Mouse (Mus musculus) forebrain, embryonic 16.5 days (tissue): Measurements from ENCODE around the gene Arih2. TPM values are rescaled to one million over a fixed set of nuclear protein-coding genes. Genes with fewer than 3 reads are reported as not detected.
"Not testable (repeated sequence)": the region's sequence is repeated elsewhere in the genome, so short reads cannot be mapped to it uniquely, and the experiment has no call there.

ENCODE experiments used
- ATAC-seq: fragments of 200-750 bp; cut with Nextera tagmentation; 2 replicates; pipeline ENCODE4 v1.8.0; 2017; ENCODE audit warnings: mild to moderate bottlenecking, moderate library complexity
- H3K27ac ChIP-seq: fragments of 300-500 bp; sonication (generic); 2 replicates; pipeline ENCODE4 v1.5.1; 2014; ENCODE audit warnings: low read length, control low read depth
- H3K27me3 ChIP-seq: fragments of 300-500 bp; sonication (generic); replicated peaks from 2 replicates; pipeline ENCODE4 v1.6.1; 2014; ENCODE audit warnings: low read length; ENCODE audit not compliant: control insufficient read depth, insufficient read depth
- H3K36me3 ChIP-seq: fragments of 300-500 bp; sonication (generic); 2 replicates; pipeline ENCODE4 v1.6.1; 2014; ENCODE audit not compliant: control insufficient read depth, insufficient read depth
- H3K4me1 ChIP-seq: fragments of 300-500 bp; sonication (generic); replicated peaks from 2 replicates; pipeline ENCODE4 v1.6.1; 2014; ENCODE audit warnings: low read length; ENCODE audit not compliant: control insufficient read depth, insufficient read depth
- H3K4me2 ChIP-seq: fragments of 300-500 bp; sonication (generic); 2 replicates; pipeline ENCODE4 v1.6.1; 2014; ENCODE audit warnings: mild to moderate bottlenecking, low read length, control low read depth
- H3K4me3 ChIP-seq: fragments of 300-500 bp; sonication (generic); replicated peaks from 2 replicates; pipeline ENCODE4 v1.5.1; 2014; ENCODE audit warnings: mild to moderate bottlenecking, low read length, control low read depth
- H3K9ac ChIP-seq: fragments of 300-500 bp; sonication (generic); replicated peaks from 2 replicates; pipeline ENCODE4 v1.6.1; 2014; ENCODE audit warnings: low read depth, low read length, control low read depth
- H3K9me3 ChIP-seq: fragments of 300-500 bp; sonication (generic); 2 replicates; pipeline ENCODE4 v1.6.1; 2016; ENCODE audit warnings: low read length; ENCODE audit not compliant: control insufficient read depth
- WGBS: fragments of 180-500 bp; shearing (Covaris S2); extraction: QIAGEN DNeasy Blood & Tissue Kit; methylation state at CpG from one replicate; pipeline ENCODE4 v1.1.7; 2014; 5-methylcytosine and 5-hydroxymethylcytosine counted together
- polyA plus RNA-seq: library from polyadenylated mRNA; unstranded; fragments of >200 nt; fragmentation: Nextera tagmentation; extraction: Ambion mirVana; gene quantifications from 2 replicates; pipeline ENCODE4 v1.2.1, GENCODE M21; 2015

The Arih2 gene
- polyA plus RNA-seq, 1 experiment from 2014 or later = 61.8 TPM

- not testable (repeated sequence) for H3K4me1 ChIP-seq, H3K27ac ChIP-seq, H3K36me3 ChIP-seq, H3K4me2 ChIP-seq, H3K4me3 ChIP-seq, H3K9me3 ChIP-seq, ATAC-seq, H3K9ac ChIP-seq, H3K27me3 ChIP-seq
- 82% methylated on average over 7 of the region's 7 CpGs for WGBS
Observed at GRCm38 (mm10) chr9:108655865-108656264, 6.7 kb upstream of the Arih2 start.

GRCm38 (mm10) chr9:108654566-108655464 lies 5.6 kb upstream of the Arih2 start:
- no peaks in the 10 kb centered on the region for H3K9me3 ChIP-seq
- no peak overlapping the region for H3K4me2 ChIP-seq
- H3K4me3 ChIP-seq = no peak overlapping the region
- WGBS = 73% methylated on average over 10 of the region's 10 CpGs
- H3K4me1 ChIP-seq = peaks cover 4% of the 10 kb centered on the region
- H3K27ac ChIP-seq = no peak overlapping the region
- no peak for ATAC-seq
- no peaks in the 10 kb centered on the region for H3K36me3 ChIP-seq
- H3K9ac ChIP-seq = no peak overlapping the region
- H3K27me3 ChIP-seq = no peaks in the 10 kb centered on the region

- Histone ChIP-seq H3K27me3 (no peaks in the 10 kb centered on the region), H3K9ac (peak overlapping the region; percentile 84), H3K36me3 (no peaks in the 10 kb centered on the region), H3K9me3 (no peaks in the 10 kb centered on the region), H3K27ac (peak overlapping the region; percentile 89), H3K4me3 (peak overlapping the region; percentile 99), H3K4me1 (peaks cover 17% of the 10 kb centered on the region), H3K4me2 (peak overlapping the region; percentile 82)
- 30% methylated on average over 29 of the region's 29 CpGs for WGBS
- no peak; the same call in 1 of the 2 replicates for ATAC-seq
Observed at GRCm38 (mm10) chr9:108649561-108650440, 615 bp upstream of the Arih2 start.

- peak overlapping the region; percentile 96 for H3K4me2 ChIP-seq
- H3K4me3 ChIP-seq = peak overlapping the region; percentile 99
- H3K4me1 ChIP-seq = peaks cover 17% of the 10 kb centered on the region
- H3K27ac ChIP-seq = no peak overlapping the region
- H3K36me3 ChIP-seq = no peaks in the 10 kb centered on the region
- no peak for ATAC-seq
- H3K9me3 ChIP-seq = no peaks in the 10 kb centered on the region
- no peaks in the 10 kb centered on the region for H3K27me3 ChIP-seq
- WGBS = 47% methylated on average over 10 of the region's 10 CpGs
- H3K9ac ChIP-seq = peak overlapping the region; percentile 84
Observed at GRCm38 (mm10) chr9:108648166-108648565, 1.0 kb downstream of the Arih2 start.

- Histone ChIP-seq H3K4me2 (no peak overlapping the region), H3K4me3 (no peak overlapping the region), H3K9ac (no peak overlapping the region), H3K36me3 (no peaks in the 10 kb centered on the region; the same call in 1 of the 2 replicates), H3K27me3 (no peaks in the 10 kb centered on the region), H3K4me1 (no peaks in the 10 kb centered on the region), H3K27ac (no peak overlapping the region), H3K9me3 (no peaks in the 10 kb centered on the region)
- ATAC-seq = no peak
- 93% methylated on average over 2 of the region's 2 CpGs for WGBS
Observed at GRCm38 (mm10) chr9:108639825-108640224, 9.4 kb downstream of the Arih2 start.

GRCm38 (mm10) chr9:108635415-108635814 lies 13.8 kb downstream of the Arih2 start:
- Histone ChIP-seq H3K4me3 (no peak overlapping the region), H3K9me3 (no peaks in the 10 kb centered on the region), H3K27me3 (no peaks in the 10 kb centered on the region), H3K9ac (no peak overlapping the region), H3K4me2 (no peak overlapping the region), H3K4me1 (no peaks in the 10 kb centered on the region), H3K27ac (no peak overlapping the region), H3K36me3 (no peaks in the 10 kb centered on the region)
- ATAC-seq = no peak
- WGBS = 84% methylated on average over 2 of the region's 2 CpGs

- ATAC-seq = no peak
- Histone ChIP-seq H3K4me3 (no peak overlapping the region), H3K4me1 (no peaks in the 10 kb centered on the region)
Observed at GRCm38 (mm10) chr9:108633846-108634245, 15.3 kb downstream of the Arih2 start.

GRCm38 (mm10) chr9:108632375-108632774 lies 16.8 kb downstream of the Arih2 start:
- no peaks in the 10 kb centered on the region for H3K4me1 ChIP-seq
- no peaks in the 10 kb centered on the region for H3K27me3 ChIP-seq
- ATAC-seq = no peak
- H3K4me2 ChIP-seq = no peak overlapping the region
- no peaks in the 10 kb centered on the region for H3K9me3 ChIP-seq
- no peak overlapping the region for H3K27ac ChIP-seq
- no peaks in the 10 kb centered on the region for H3K36me3 ChIP-seq
- 82% methylated on average over 5 of the region's 5 CpGs for WGBS
- no peak overlapping the region for H3K4me3 ChIP-seq
- no peak overlapping the region for H3K9ac ChIP-seq

More at GRCm38 (mm10) chr9:108633846-108634245, 15.3 kb downstream of the Arih2 start:
- Histone ChIP-seq H3K4me2 (no peak overlapping the region), H3K9me3 (no peaks in the 10 kb centered on the region), H3K36me3 (no peaks in the 10 kb centered on the region), H3K27me3 (no peaks in the 10 kb centered on the region), H3K27ac (no peak overlapping the region), H3K9ac (no peak overlapping the region)
- WGBS = 76% methylated on average over 2 of the region's 2 CpGs

GRCm38 (mm10) chr9:108631631-108632256 lies 17.4 kb downstream of the Arih2 start:
- Histone ChIP-seq H3K9ac (no peak overlapping the region), H3K4me1 (no peaks in the 10 kb centered on the region), H3K27me3 (no peaks in the 10 kb centered on the region), H3K4me3 (no peak overlapping the region), H3K4me2 (no peak overlapping the region), H3K9me3 (no peaks in the 10 kb centered on the region), H3K27ac (no peak overlapping the region), H3K36me3 (no peaks in the 10 kb centered on the region)
- ATAC-seq = no peak
- 95% methylated on average over 5 of the region's 5 CpGs for whole genome bisulfite sequencing
